Mouse (Mus musculus): ENCODE results near the gene Chtop. TPM values are rescaled to one million over a fixed set of nuclear protein-coding genes. Genes with fewer than 3 reads are reported as not detected.

Chtop gene
- total RNA-seq (2021): 10 to 100 TPM; 86.0 to 86.1 TPM
- long read RNA-seq, experiment 1, transcript Chtop-207 (5 exons, 1,321 nt): minor isoform, 5 of 59 reads
- long read RNA-seq, experiment 1, transcript Chtop-202 (6 exons, 2,012 nt): major isoform, 17 of 59 reads
- long read RNA-seq, experiment 1, partial matches to known transcripts: 4 of 59 reads
- long read RNA-seq, experiment 1, other reads (novel, unspliced or antisense): 28 of 59 reads
- long read RNA-seq, experiment 2, transcript Chtop-202 (6 exons, 2,012 nt): major isoform, 20 of 72 reads
- long read RNA-seq, experiment 2, transcript Chtop-201 (5 exons, 3,257 nt): minor isoform, 6 of 72 reads
- long read RNA-seq, experiment 2, partial matches to known transcripts: 4 of 72 reads
- long read RNA-seq, experiment 2, other reads (novel, unspliced or antisense): 37 of 72 reads

- peak; percentile 98 for DNase-seq
These were observed at the start of gene Chtop for GRCm38 (mm10) chr3:90508950-90509746. Gene Chtop (minus strand): TSS chr3:90509498.

- DNase-seq: peak; percentile 24
These were observed 46.7 kb upstream of the Chtop start for GRCm38 (mm10) chr3:90555954-90556353.

- DNase-seq: no peak
These were observed 42.9 kb upstream of the Chtop start for GRCm38 (mm10) chr3:90552231-90552630.

GRCm38 (mm10) chr3:90550421-90550790, 41.1 kb upstream of the Chtop start:
- no peak for DNase-seq

GRCm38 (mm10) chr3:90549676-90550420, 40.5 kb upstream of the Chtop start:
- no peak for DNase-seq

GRCm38 (mm10) chr3:90540904-90541303, 31.6 kb upstream of the Chtop start:
- peak; percentile 24 for DNase-seq

- no peak for DNase-seq
These were observed 28.6 kb upstream of the Chtop start for GRCm38 (mm10) chr3:90537905-90538296.

GRCm38 (mm10) chr3:90537141-90537904, 28.0 kb upstream of the Chtop start, which contains the start of gene S100a16:
Gene S100a16 (plus strand): TSS chr3:90537254.
- DNase-seq: peak; percentile 90

- DNase-seq: no peak
These were observed 26.1 kb upstream of the Chtop start for GRCm38 (mm10) chr3:90535446-90535845.

- no peak for DNase-seq
These were observed 22.4 kb upstream of the Chtop start for GRCm38 (mm10) chr3:90531713-90532112.

- DNase-seq: no peak
These were observed 18.1 kb upstream of the Chtop start for GRCm38 (mm10) chr3:90527291-90527873.

GRCm38 (mm10) chr3:90526580-90526979, 17.3 kb upstream of the Chtop start, which contains the start of gene S100a14:
Gene S100a14 (plus strand): TSS chr3:90526856.
- no peak for DNase-seq

GRCm38 (mm10) chr3:90526076-90526475, 16.8 kb upstream of the Chtop start:
- DNase-seq: no peak

- peak; percentile 48 for DNase-seq
These were observed 16.1 kb upstream of the Chtop start for GRCm38 (mm10) chr3:90525421-90525820.

GRCm38 (mm10) chr3:90517711-90518110, 8.4 kb upstream of the Chtop start:
- DNase-seq: no peak

- no peak for DNase-seq
These were observed 6.5 kb upstream of the Chtop start for GRCm38 (mm10) chr3:90515789-90516188.

- peak; percentile 34 for DNase-seq
These were observed 5.9 kb upstream of the Chtop start for GRCm38 (mm10) chr3:90515242-90515641.

GRCm38 (mm10) chr3:90514691-90515090, 5.4 kb upstream of the Chtop start:
- peak; percentile 65 for DNase-seq

GRCm38 (mm10) chr3:90513796-90514590, 4.7 kb upstream of the Chtop start, which contains the start of the genes S100a1 and S100a13:
Gene S100a1 (minus strand): TSS chr3:90514392.
Gene S100a13 (plus strand): TSS chr3:90514435.
- peak; percentile 78 for DNase-seq

All from gastrocnemius, postnatal 25 days (tissue).